Mouse (Mus musculus) stomach, embryonic 14.5 days (tissue): ENCODE measurements around the gene Maz. TPM values are rescaled to one million over a fixed set of nuclear protein-coding genes. Genes with fewer than 3 reads are reported as not detected.

Source experiments
- ATAC-seq: fragments of 200-750 bp; cut with Nextera tagmentation; 2 replicates; pipeline ENCODE4 v1.8.0; 2017; ENCODE audit warnings: low read depth, moderate TSS enrichment; ENCODE audit not compliant: insufficient number of reproducible peaks, insufficient read depth, low FRiP score
- H3K27ac ChIP-seq: fragments of 300-500 bp; sonication (generic); 2 replicates; pipeline ENCODE4 v1.5.1; 2014; ENCODE audit warnings: mild to moderate bottlenecking, low read length, moderate library complexity, mixed read lengths
- H3K27me3 ChIP-seq: fragments of 300-500 bp; sonication (generic); 2 replicates; pipeline ENCODE4 v1.6.1; 2014; ENCODE audit warnings: low read length, control low read depth, mixed read lengths; ENCODE audit not compliant: control insufficient read depth, insufficient read depth
- H3K36me3 ChIP-seq: fragments of 300-500 bp; sonication (generic); 2 replicates; pipeline ENCODE4 v1.6.1; 2014; ENCODE audit warnings: mild to moderate bottlenecking, control low read depth, low read length, moderate library complexity, mixed read lengths; ENCODE audit not compliant: control insufficient read depth, insufficient read depth
- H3K4me1 ChIP-seq: fragments of 300-500 bp; sonication (generic); 2 replicates; pipeline ENCODE4 v1.6.1; 2014; ENCODE audit warnings: low read length, control low read depth, mixed read lengths; ENCODE audit not compliant: control insufficient read depth, insufficient read depth
- H3K4me2 ChIP-seq: fragments of 300-500 bp; sonication (generic); replicated peaks from 2 replicates; pipeline ENCODE4 v1.6.1; 2014; ENCODE audit warnings: low read depth, low read length, control low read depth
- H3K4me3 ChIP-seq: fragments of 300-500 bp; sonication (generic); 2 replicates; pipeline ENCODE4 v1.5.1; 2014; ENCODE audit warnings: low read depth, low read length, control low read depth
- H3K9ac ChIP-seq: fragments of 300-500 bp; sonication (generic); replicated peaks from 2 replicates; pipeline ENCODE4 v1.6.1; 2014; ENCODE audit warnings: low read depth, mild to moderate bottlenecking, control low read depth, low read length, moderate library complexity, mixed read lengths
- H3K9me3 ChIP-seq: fragments of 300-500 bp; sonication (generic); 2 replicates; pipeline ENCODE4 v1.6.1; 2016; ENCODE audit warnings: low read depth, low read length, control low read depth; ENCODE audit not compliant: control insufficient read depth
- WGBS: fragments of 180-500 bp; shearing (Covaris S2); extraction: QIAGEN DNeasy Blood & Tissue Kit; methylation state at CpG from one replicate; pipeline ENCODE4 v1.1.7; 2014; 5-methylcytosine and 5-hydroxymethylcytosine counted together
- polyA plus RNA-seq: library from polyadenylated mRNA; unstranded; fragments of >200 nt; fragmentation: Nextera tagmentation; extraction: Ambion mirVana; gene quantifications from 2 replicates; pipeline ENCODE4 v1.2.1, GENCODE M21; 2014

The Maz gene
- polyA plus RNA-seq, 1 experiment from 2014 or later, result 50.3 TPM

GRCm38 (mm10) chr7:126982054-126982453, 44.8 kb downstream of the Maz start:
- no peak for ATAC-seq
- no peak overlapping the region for H3K4me3 ChIP-seq
- H3K4me2 ChIP-seq, result no peak overlapping the region
- WGBS, result 78% methylated on average over 4 of the region's 4 CpGs
- no peak overlapping the region for H3K9ac ChIP-seq
- no peak overlapping the region for H3K27ac ChIP-seq
- H3K9me3 ChIP-seq, result no peaks in the 10 kb centered on the region
- H3K4me1 ChIP-seq, result no peaks in the 10 kb centered on the region
- no peaks in the 10 kb centered on the region for H3K27me3 ChIP-seq
- H3K36me3 ChIP-seq, result peaks cover 25% of the 10 kb centered on the region

GRCm38 (mm10) chr7:126981601-126982000, 45.2 kb downstream of the Maz start:
- Histone ChIP-seq H3K9me3 (no peaks in the 10 kb centered on the region), H3K27ac (no peak overlapping the region), H3K27me3 (no peaks in the 10 kb centered on the region), H3K4me1 (no peaks in the 10 kb centered on the region), H3K9ac (no peak overlapping the region), H3K36me3 (peaks cover 25% of the 10 kb centered on the region), H3K4me2 (no peak overlapping the region), H3K4me3 (no peak overlapping the region)
- ATAC-seq, result no peak
- WGBS, result 84% methylated on average over 2 of the region's 2 CpGs

- Histone ChIP-seq H3K4me3 (no peak overlapping the region), H3K9ac (no peak overlapping the region), H3K4me1 (peaks cover 4% of the 10 kb centered on the region; the same call in 1 of the 2 replicates), H3K27ac (no peak overlapping the region), H3K36me3 (peaks cover 25% of the 10 kb centered on the region), H3K9me3 (no peaks in the 10 kb centered on the region), H3K4me2 (no peak overlapping the region), H3K27me3 (no peaks in the 10 kb centered on the region)
- 91% methylated on average over 6 of the region's 6 CpGs for WGBS
- ATAC-seq, result no peak
Measured at GRCm38 (mm10) chr7:126978841-126979240, 48.0 kb downstream of the Maz start.

GRCm38 (mm10) chr7:126976878-126977459, 49.9 kb downstream of the Maz start:
- H3K9ac ChIP-seq, result peak overlapping the region; percentile 98
- H3K27me3 ChIP-seq, result no peaks in the 10 kb centered on the region
- no peaks in the 10 kb centered on the region for H3K9me3 ChIP-seq
- WGBS, result 20% methylated on average over 14 of the region's 14 CpGs
- no peak for ATAC-seq
- H3K4me1 ChIP-seq, result peaks cover 4% of the 10 kb centered on the region; the same call in 1 of the 2 replicates
- peak overlapping the region; percentile 96; the same call in 1 of the 2 replicates for H3K27ac ChIP-seq
- peak overlapping the region; percentile 100 for H3K4me3 ChIP-seq
- peaks cover 25% of the 10 kb centered on the region for H3K36me3 ChIP-seq
- peak overlapping the region; percentile 54 for H3K4me2 ChIP-seq

GRCm38 (mm10) chr7:126975950-126976866, 50.6 kb downstream of the Maz start, which contains the start of gene Cdiptos:
Gene Cdiptos (minus strand): TSS chr7:126976098.
- Histone ChIP-seq H3K4me1 (peaks cover 4% of the 10 kb centered on the region; the same call in 1 of the 2 replicates), H3K9me3 (no peaks in the 10 kb centered on the region), H3K36me3 (peaks cover 25% of the 10 kb centered on the region), H3K4me2 (peak within 1 kb of the TSS; percentile 54), H3K4me3 (peak within 1 kb of the TSS; percentile 100), H3K27ac (peak within 1 kb of the TSS; percentile 96), H3K27me3 (no peaks in the 10 kb centered on the region), H3K9ac (peak within 1 kb of the TSS; percentile 98)
- peak; percentile 93 for ATAC-seq
- under 1% methylated on average over 53 of the region's 55 CpGs for WGBS

- Histone ChIP-seq H3K9ac (peak within 1 kb of the TSS; percentile 98), H3K27me3 (no peaks in the 10 kb centered on the region), H3K27ac (peak within 1 kb of the TSS; percentile 96), H3K36me3 (peaks cover 25% of the 10 kb centered on the region), H3K4me3 (peak within 1 kb of the TSS; percentile 100), H3K4me2 (peak within 1 kb of the TSS; percentile 54), H3K4me1 (peaks cover 4% of the 10 kb centered on the region; the same call in 1 of the 2 replicates), H3K9me3 (no peaks in the 10 kb centered on the region)
- no peak for ATAC-seq
- 0% methylated on average over 1 of the region's 1 CpGs for WGBS
Measured at GRCm38 (mm10) chr7:126975893-126975949, 51.1 kb downstream of the Maz start, which contains the start of gene Cdipt. Gene Cdipt (plus strand): TSS chr7:126975914.

GRCm38 (mm10) chr7:126975493-126975892, 51.3 kb downstream of the Maz start:
- 13% methylated on average over 8 of the region's 8 CpGs for WGBS

More at GRCm38 (mm10) chr7:126975493-126975892, 51.3 kb downstream of the Maz start:
- Histone ChIP-seq H3K36me3 (peaks cover 25% of the 10 kb centered on the region), H3K4me1 (peaks cover 4% of the 10 kb centered on the region; the same call in 1 of the 2 replicates), H3K4me2 (peak overlapping the region; percentile 54), H3K9me3 (no peaks in the 10 kb centered on the region), H3K27ac (peak overlapping the region; percentile 96; the same call in 1 of the 2 replicates), H3K9ac (0 out of 2 replicates have a peak overlapping the region, but pooled peaks have one; percentile 98), H3K4me3 (peak overlapping the region; percentile 100), H3K27me3 (no peaks in the 10 kb centered on the region)
- no peak; the same call in 1 of the 2 replicates for ATAC-seq
